Mouse (Mus musculus): ENCODE results near the gene Ism1. TPM values are rescaled to one million over a fixed set of nuclear protein-coding genes. Genes with fewer than 3 reads are reported as not detected.

Gene Ism1
- polyA plus RNA-seq, 1 experiment from 2014 or later = 0.12 TPM

- no peak for DNase-seq (ENCODE audit: low spot score)
Measured at GRCm38 (mm10) chr2:139712046-139712445, 34.1 kb downstream of the Ism1 start.

GRCm38 (mm10) chr2:139714206-139714605, 36.2 kb downstream of the Ism1 start:
- DNase-seq (ENCODE audit: low spot score) = no peak

GRCm38 (mm10) chr2:139717772-139718171, 39.8 kb downstream of the Ism1 start:
- no peak for DNase-seq (ENCODE audit: low spot score)

GRCm38 (mm10) chr2:139722700-139723099, 44.7 kb downstream of the Ism1 start:
- peak; percentile 9 for DNase-seq (ENCODE audit: low spot score)

GRCm38 (mm10) chr2:139723304-139723703, 45.3 kb downstream of the Ism1 start:
- no peak for DNase-seq (ENCODE audit: low spot score)

- no peak for DNase-seq (ENCODE audit: low spot score)
Measured at GRCm38 (mm10) chr2:139724202-139724838, 46.3 kb downstream of the Ism1 start.

DNA sequence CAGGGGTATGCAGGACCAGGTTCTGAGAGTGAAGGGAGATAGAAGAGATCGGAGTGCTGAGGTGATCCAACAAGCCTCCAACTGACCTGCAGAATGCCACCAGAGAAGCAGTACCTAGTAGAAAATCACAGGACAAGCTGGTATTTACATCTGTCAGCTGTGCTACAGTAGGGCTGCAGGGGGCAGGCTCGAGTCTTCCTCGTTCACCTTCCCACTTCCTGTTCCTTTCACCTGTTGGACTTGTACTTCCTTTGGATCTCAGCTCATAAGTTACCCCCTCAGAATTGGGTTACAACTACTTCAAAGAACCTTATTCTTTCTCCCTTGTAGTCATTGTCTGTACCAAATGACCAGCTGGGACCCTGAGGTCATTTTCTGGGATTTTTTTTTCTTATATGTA, 47.4 kb downstream of the Ism1 start:
- DNase-seq (ENCODE audit: low spot score) = no peak

- no peak for DNase-seq (ENCODE audit: low spot score)
Measured at GRCm38 (mm10) chr2:139728060-139728459, 50.1 kb downstream of the Ism1 start.

DNA sequence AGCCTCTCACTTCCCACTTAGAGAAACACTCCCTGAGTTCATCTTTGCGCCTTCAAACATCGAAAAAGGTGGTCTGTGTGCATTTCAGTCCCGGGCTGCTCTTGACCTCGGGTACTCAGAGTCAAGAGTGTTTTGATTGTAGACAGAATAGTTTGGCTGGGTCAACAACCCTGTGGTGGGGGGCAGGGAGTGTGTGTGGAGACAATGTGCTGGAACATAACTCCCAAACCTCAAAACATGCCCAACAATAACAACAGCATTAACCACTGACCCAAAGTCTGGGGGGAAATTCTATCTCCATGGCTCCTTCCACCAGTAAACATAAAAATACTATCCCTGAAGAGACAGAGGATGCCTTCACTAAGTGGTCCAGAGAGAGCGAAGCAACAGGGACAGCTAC, 51.4 kb downstream of the Ism1 start:
- DNase-seq (ENCODE audit: low spot score) = no peak

DNA sequence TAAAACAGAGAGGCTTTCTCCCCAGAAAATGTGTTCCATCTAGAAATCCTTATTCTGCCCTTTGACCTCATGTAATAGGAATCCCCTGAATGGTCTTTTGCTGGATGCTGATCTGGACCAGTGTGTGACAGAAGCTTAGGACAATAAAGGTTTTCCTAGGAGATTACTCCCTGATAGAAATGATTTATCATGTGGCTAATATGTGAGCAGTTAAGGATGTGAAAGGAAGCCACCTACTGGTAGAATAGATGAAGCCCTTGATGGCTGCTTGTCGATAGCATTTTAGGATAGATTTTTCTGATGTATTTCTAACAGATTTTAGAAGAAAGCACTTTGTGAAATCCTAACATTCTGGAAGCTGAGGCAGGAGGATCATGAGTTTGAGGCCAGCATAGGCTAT, 64.4 kb downstream of the Ism1 start:
- DNase-seq (ENCODE audit: low spot score) = no peak

DNA sequence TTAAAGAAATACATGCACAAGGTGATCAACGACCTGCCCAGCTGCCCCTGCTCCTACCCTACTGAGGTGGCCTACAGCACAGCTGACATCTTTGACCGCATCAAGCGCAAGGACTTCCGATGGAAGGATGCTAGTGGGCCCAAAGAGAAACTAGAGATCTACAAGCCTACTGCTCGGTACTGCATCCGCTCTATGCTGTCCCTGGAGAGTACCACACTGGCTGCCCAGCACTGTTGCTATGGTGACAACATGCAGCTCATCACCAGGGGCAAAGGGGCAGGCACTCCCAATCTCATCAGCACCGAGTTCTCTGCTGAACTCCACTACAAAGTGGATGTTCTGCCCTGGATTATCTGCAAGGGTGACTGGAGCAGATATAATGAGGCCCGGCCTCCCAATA, 79.0 kb downstream of the Ism1 start:
- DNase-seq (ENCODE audit: low spot score) = no peak

- no peak for DNase-seq (ENCODE audit: low spot score)
Measured at GRCm38 (mm10) chr2:139757456-139757855, 79.5 kb downstream of the Ism1 start.

GRCm38 (mm10) chr2:139764355-139764754, 86.4 kb downstream of the Ism1 start:
- DNase-seq (ENCODE audit: low spot score) = no peak

DNA sequence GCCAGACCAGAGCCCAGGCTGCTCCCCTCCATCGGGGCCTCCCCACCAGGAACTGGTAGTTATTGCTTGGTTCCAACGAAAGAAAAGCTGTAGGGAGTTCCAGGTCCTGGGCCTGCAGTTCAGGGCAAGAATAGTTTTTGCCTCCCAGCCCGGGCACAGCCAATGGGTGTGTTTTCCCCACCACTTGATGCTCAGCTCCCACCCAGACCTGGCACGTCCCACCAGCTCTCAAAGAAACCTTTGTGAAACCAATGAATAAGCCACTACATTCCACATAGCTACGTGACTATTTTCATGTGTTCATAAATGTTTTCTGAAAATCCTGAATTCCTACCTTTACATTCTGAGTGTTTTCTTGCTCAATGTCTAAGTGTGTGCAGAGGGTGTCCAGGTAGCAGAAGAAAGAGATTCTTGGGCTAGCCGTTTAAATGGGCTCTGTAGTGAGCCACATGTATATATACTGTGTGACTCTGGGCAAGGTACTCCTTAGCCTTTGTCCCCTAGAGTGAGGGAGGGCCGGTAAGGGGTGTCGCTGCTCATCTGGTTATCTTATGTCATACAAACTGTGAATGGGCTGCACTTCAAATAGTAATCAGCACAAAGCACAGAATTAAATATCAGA, 97.1 kb downstream of the Ism1 start:
- DNase-seq (ENCODE audit: low spot score) = no peak

DNA sequence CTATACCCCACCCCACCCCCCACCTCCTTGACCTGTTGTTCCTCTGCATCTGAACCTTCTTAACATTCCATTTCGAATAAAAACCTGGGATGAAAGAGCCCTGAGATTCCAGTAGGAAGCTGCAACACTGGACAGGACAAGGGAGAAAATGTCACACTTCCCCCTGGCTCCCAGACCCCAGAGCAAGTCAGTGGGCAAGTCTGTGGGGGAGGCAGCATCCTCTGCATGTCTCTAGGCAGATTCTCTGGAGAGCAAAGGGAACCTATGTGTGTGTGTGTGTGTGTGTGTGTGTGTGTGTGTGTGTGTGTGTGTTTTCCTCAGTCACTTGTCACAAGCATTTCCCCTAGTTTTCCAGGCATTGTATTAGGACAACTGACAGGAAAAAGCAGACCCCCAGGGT, 98.7 kb downstream of the Ism1 start:
- DNase-seq (ENCODE audit: low spot score) = no peak

GRCm38 (mm10) chr2:139778283-139778682, 100.3 kb downstream of the Ism1 start:
- DNase-seq (ENCODE audit: low spot score) = peak; percentile 67

GRCm38 (mm10) chr2:139783318-139783850, 105.4 kb downstream of the Ism1 start:
- no peak for DNase-seq (ENCODE audit: low spot score)

DNA sequence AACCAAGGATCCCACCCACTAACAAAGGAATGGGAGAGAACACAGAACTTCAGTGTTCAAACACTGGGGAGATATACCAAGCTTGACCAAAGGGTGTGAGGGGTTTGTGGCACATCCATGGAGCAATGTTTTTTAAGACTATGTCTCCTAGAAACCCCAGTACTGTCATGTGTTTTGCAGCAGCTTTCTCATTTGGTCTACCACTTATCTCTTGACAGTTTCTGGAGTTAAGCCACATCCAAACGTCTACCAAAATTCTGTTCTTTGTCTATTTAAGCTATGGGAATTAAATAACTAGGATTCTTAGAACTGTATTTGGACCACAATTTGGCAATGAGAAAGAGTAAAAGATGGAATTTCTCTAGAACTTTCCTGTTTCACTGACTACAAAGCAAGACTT, 106.5 kb downstream of the Ism1 start:
- DNase-seq (ENCODE audit: low spot score) = no peak

DNA sequence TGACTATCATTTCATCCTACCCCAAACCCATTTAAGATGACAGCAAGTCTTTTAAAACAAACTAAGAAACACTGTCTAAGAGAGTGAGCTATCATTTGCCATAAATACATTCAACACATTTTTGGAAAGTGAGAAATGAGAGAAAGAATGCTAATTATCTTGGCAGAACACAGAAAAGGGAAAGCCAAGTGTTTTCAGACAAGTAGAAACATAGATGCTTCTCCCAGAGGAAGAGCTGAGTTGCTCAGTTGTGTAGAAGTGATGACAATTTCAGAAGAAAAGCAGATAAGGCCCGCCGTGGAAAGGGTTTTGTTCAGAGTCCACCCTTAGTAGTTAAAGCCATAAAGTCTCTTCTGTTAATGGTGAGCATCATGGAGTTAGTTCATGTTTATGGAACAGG, 107.0 kb downstream of the Ism1 start:
- no peak for DNase-seq (ENCODE audit: low spot score)

DNA sequence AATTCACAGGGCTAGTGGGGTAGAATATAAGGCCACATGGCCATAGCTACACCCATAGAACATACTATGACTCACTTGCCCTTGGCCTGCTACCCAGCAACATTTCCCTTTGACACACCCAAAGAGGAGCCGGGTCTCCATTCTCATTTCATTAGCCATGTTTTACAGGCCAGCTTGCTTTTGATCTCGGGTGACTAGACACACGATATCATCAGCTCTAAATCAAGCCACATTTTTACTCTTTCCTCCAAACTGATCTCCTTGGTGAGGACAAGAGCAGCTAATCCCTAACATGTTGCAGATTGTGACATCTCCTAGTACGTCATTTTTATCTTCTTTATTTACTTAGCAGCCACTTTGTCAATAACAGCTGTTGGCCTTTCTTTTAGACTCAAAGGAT, 110.7 kb downstream of the Ism1 start:
- no peak for DNase-seq (ENCODE audit: low spot score)

- no peak for DNase-seq (ENCODE audit: low spot score)
Measured at GRCm38 (mm10) chr2:139792345-139793120, 114.6 kb downstream of the Ism1 start.

DNA sequence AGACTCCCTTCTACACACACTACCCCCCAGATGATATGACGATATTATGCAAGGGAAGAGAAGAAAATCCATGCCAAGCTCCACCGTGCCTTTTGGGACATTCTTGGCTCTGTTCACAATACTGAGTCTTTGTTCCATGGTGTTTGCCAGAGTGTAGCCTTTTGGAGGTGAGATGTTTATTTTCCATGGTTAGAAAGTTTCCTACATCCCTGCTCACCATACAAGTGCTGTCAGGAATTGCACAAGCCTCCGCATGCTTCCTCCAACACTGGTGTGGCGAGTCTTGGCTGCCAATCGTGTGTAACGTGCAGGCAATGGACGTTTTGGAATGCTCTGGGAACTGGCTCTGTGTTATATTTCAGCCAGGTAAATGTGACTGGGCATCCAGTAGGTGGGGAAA, 126.1 kb downstream of the Ism1 start:
- no peak for DNase-seq (ENCODE audit: low spot score)
